Mouse (Mus musculus) naive thymus-derived CD4-positive, alpha-beta T cell, adult 2 months (primary cell): ENCODE measurements around the gene Higd2a.

ENCODE experiments used
- DNase-seq: peaks from one replicate; pipeline ENCODE4 v3.0.0-alpha.2; 2011; ENCODE audit warnings: low read depth

Higd2a gene

DNA sequence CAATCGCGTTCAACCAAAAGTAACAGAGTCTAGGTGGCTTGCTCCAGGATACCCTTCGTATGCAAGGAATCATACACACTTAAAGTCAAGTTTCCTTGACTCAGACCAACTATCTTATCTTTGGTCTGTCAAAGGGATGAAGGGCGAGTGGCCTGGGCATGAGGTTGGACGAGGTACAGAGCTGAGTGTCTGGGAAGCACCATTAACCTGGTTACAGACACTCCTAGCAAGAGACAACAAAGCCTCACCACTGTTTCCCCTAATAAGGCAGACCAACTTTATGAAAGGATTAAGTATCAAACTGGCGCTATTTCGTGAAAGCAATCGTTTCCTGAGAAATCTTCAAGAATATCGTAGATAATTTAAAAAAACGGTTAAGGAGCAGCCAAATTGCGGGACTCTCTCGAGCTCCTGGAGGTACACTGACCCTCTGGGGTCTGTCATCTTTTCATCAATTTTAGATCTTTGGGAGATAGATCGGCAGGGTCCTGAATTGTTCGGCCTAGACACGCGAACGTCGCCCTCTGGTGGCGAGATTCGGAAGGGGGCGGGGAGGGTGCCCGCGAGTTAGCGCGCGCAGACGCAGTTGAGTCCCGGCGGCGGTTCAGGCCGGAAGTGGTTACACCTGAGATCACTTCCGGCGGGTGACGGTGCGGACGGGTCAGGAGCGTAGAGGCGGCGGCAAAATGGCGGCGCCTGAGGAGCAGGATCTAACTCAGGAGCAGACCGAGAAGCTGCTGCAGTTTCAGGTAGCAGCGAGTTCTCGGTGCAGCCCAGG, 31.3 kb downstream of the Higd2a start, which contains the start of gene Faf2:
Gene Faf2, plus strand, starts transcription at position 630 of the 778 bp plus-strand sequence.
- DNase-seq = peak; percentile 99

DNA sequence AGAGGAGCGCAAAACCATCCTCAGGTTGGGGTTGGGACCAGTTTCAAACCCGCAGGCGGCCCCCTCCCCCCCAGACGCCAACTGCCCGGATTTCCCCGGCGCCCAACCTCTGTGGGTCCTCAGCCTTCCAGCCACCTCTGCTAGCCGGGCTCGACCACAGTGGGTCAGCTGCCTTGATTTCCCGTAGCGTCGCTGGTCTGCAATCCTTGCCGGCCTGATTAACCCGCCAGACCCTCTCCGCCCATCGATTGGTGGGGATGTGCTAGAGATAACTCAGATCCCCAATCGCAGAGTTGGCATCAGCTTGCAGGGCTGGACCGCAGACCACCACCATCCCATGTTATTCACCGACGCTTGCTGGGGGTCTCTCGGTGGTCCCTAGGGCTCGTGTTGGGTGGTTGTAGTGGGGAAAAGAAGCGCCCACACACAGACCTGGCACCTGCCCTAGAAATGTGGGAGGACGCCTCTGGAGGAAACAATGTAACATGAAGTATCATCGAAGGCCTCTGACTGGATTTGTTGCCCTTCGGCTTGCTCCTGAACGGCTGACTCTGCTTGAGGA, 32.0 kb downstream of the Higd2a start:
- DNase-seq = peak; percentile 51

DNA sequence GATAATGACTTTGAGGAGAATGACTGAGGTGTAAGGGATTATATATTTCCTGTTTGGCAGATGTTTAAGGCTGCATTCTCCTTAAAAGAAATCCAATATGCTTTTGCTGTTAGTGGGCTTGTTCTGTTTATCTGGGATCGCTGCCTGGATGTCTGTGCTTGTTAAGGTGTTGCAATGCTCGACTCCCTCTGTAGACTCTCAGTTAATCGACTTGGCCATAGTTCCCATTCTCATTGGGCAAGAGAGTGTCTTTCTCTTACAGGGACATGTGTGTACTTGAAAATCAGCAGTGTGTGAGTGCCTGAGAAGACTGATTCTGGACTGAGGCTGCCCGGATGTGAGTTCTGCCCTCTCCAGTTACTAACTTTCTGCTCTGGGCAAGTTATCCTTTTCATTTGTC, 39.1 kb downstream of the Higd2a start:
- no peak for DNase-seq

DNA sequence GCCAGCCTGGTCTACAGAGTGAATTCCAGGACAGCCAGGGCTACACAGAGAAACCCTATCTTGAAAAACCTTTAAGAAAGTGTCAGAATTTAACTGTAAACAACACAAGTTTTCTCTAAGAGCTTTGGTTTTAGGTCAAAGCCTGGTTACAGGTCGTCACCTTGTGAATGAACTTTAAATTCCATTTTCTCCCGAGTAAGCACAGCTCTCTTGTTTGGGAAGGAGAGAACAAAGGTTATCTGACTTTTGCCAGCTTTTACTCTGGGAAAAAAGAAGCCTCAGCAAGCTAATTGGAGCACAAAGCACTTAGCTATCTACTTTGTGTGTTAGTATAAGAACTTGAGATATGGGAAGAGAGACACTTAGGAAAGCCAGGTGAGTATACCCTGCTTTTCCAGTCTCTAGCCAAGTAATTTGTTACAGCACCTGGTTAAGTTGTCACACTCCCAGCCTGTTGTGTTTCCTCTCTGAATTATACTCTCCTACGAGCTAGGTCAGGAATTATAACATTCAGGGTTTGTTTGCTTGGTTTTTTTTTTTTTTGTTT, 42.8 kb downstream of the Higd2a start:
- no peak for DNase-seq

DNA sequence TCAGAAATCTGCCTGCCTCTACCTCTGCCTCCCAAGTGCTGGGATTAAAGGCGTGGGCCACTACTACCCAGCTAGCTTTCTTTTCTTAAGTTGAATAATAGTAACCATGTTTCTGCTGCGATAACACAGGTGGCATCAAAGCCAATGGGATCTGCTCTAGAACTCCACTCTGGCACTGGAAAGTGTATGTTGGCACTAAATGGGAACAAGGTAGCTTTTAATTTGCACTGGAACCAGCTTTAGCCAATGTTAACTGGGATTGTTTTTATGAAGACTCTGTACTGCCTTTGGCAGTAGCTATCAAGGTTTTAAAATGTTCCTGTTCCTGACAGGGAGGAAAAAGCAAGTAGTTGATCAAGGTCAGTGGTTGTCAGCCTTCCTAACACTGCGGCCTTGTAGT, 45.0 kb downstream of the Higd2a start:
- DNase-seq = no peak
